Mouse (Mus musculus) heart, embryonic 12.5 days (tissue): ENCODE results near the gene Sapcd2. TPM values are rescaled to one million over a fixed set of nuclear protein-coding genes. Genes with fewer than 3 reads are reported as not detected.
A peak's percentile ranks its signal among the peaks of the same experiment; 100 is the strongest.

Experiments used
- ATAC-seq: fragments of 200-750 bp; cut with Nextera tagmentation; 2 replicates; pipeline ENCODE4 v1.8.0; 2017; ENCODE audit warnings: moderate TSS enrichment, moderate library complexity; ENCODE audit not compliant: insufficient number of reproducible peaks, low FRiP score
- H3K27ac ChIP-seq: fragments of 300-500 bp; sonication (generic); 2 replicates; pipeline ENCODE4 v1.5.1; 2016; ENCODE audit warnings: mild to moderate bottlenecking, moderate library complexity; ENCODE audit not compliant: poor library complexity, severe bottlenecking
- H3K27me3 ChIP-seq: fragments of 300-500 bp; sonication (generic); replicated peaks from 2 replicates; pipeline ENCODE4 v1.6.1; 2016; ENCODE audit warnings: mild to moderate bottlenecking, moderate library complexity
- H3K36me3 ChIP-seq: fragments of 300-500 bp; sonication (generic); 2 replicates; pipeline ENCODE4 v1.6.1; 2016; ENCODE audit warnings: mild to moderate bottlenecking, moderate library complexity
- H3K4me1 ChIP-seq: fragments of 300-500 bp; sonication (generic); replicated peaks from 2 replicates; pipeline ENCODE4 v1.6.1; 2016; ENCODE audit warnings: mild to moderate bottlenecking
- H3K4me2 ChIP-seq: fragments of 300-500 bp; sonication (generic); 2 replicates; pipeline ENCODE4 v1.6.1; 2016; ENCODE audit warnings: mild to moderate bottlenecking, moderate library complexity
- H3K4me3 ChIP-seq: fragments of 300-500 bp; sonication (generic); 2 replicates; pipeline ENCODE4 v1.5.1; 2016; ENCODE audit warnings: mild to moderate bottlenecking
- H3K9ac ChIP-seq: fragments of 300-500 bp; sonication (generic); 2 replicates; pipeline ENCODE4 v1.6.1; 2016; ENCODE audit warnings: mild to moderate bottlenecking, moderate library complexity
- H3K9me3 ChIP-seq: fragments of 300-500 bp; sonication (generic); replicated peaks from 2 replicates; pipeline ENCODE4 v1.6.1; 2016; ENCODE audit warnings: mild to moderate bottlenecking, moderate library complexity
- WGBS: fragments of 180-500 bp; shearing (Covaris S2); methylation state at CpG from one replicate; pipeline ENCODE4 v1.1.7; 2016; 5-methylcytosine and 5-hydroxymethylcytosine counted together
- polyA plus RNA-seq: library from polyadenylated mRNA; unstranded; fragments of >200 nt; fragmentation: Nextera tagmentation; extraction: Ambion mirVana; gene quantifications from 2 replicates; pipeline ENCODE4 v1.2.1, GENCODE M21; 2016

Sapcd2 gene
- polyA plus RNA-seq, 1 experiment from 2014 or later = 20.0 TPM

DNA sequence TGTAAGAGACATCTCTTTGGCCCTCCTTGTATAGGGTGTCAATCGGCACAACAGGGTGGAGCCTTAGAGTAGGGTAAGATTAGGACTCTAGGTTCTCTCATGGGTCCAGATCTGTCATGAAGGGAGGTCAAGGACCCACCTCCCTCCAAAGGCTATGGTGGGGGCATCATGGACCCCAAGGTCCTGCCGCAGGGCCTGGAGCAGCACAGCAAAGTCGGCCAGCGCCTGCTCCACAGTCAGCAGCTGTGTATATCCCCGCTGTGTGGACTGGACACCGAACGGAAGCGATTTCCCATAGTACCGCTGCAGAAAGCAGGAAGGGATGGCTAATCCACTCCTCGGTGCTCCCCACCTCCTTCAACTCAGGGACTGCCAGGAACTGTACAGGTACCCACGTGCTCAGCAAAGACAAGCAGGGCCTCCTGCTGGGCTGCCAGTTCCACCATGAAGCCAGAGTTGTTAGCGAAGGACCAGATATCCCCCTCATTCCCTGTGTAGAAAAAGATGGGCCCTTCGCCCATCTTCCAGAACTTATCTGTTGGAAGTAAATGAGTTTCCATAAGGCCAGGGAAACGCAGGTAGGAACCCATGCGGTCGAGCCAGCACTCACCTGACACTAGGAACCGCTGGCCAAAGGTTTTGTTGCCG lies 16.6 kb upstream of the Sapcd2 start:
- ATAC-seq = no peak
- Histone ChIP-seq H3K9me3 (no peaks in the 10 kb centered on the region), H3K4me2 (peak overlapping the region; percentile 81), H3K27me3 (no peaks in the 10 kb centered on the region), H3K36me3 (peaks cover 32% of the 10 kb centered on the region), H3K4me1 (peaks cover 14% of the 10 kb centered on the region), H3K4me3 (peak overlapping the region; percentile 57), H3K27ac (no peak overlapping the region), H3K9ac (peak overlapping the region; percentile 70; the same call in 1 of the 2 replicates)
- WGBS = 30% methylated on average over 18 of the region's 18 CpGs

GRCm38 (mm10) chr2:25356208-25357079 lies 15.7 kb upstream of the Sapcd2 start, which contains the start of gene Dpp7:
Gene Dpp7 (minus strand): TSS chr2:25356359.
- Histone ChIP-seq H3K9me3 (no peaks in the 10 kb centered on the region), H3K4me3 (peak within 1 kb of the TSS; percentile 57), H3K27ac (no peak within 1 kb of the TSS), H3K4me1 (peaks cover 14% of the 10 kb centered on the region), H3K4me2 (peak within 1 kb of the TSS; percentile 81), H3K27me3 (no peaks in the 10 kb centered on the region), H3K36me3 (peaks cover 22% of the 10 kb centered on the region), H3K9ac (peak within 1 kb of the TSS; percentile 70)
- WGBS = 6% methylated on average over 13 of the region's 13 CpGs
- peak; percentile 87 for ATAC-seq

DNA sequence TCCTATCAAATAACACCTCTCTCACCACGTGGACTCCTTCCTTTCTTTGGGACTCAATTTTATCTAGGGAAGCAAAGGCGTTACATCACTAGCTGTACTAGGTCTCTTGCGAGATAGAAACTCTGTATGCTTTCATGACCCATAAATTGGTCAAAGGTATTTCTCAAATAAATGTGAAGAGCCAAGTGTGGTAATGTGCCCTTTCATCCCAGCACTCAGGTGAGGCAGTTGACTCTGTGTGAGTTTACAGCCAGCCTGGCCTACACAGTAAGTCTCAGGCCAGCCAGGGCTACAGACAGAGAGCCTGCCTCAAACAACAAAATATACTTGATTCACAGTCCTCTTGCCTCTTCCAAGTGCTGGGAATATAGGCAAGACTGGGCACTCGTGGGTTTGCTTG lies 12.3 kb upstream of the Sapcd2 start:
- Histone ChIP-seq H3K4me3 (no peak overlapping the region), H3K27ac (no peak overlapping the region), H3K36me3 (0 out of 2 replicates have a peak, but pooled peaks cover 6% of the 10 kb centered on the region), H3K27me3 (peaks cover 27% of the 10 kb centered on the region), H3K4me2 (no peak overlapping the region), H3K9ac (no peak overlapping the region), H3K4me1 (peaks cover 14% of the 10 kb centered on the region), H3K9me3 (no peaks in the 10 kb centered on the region)
- 67% methylated on average over 4 of the region's 4 CpGs for WGBS
- no peak for ATAC-seq

DNA sequence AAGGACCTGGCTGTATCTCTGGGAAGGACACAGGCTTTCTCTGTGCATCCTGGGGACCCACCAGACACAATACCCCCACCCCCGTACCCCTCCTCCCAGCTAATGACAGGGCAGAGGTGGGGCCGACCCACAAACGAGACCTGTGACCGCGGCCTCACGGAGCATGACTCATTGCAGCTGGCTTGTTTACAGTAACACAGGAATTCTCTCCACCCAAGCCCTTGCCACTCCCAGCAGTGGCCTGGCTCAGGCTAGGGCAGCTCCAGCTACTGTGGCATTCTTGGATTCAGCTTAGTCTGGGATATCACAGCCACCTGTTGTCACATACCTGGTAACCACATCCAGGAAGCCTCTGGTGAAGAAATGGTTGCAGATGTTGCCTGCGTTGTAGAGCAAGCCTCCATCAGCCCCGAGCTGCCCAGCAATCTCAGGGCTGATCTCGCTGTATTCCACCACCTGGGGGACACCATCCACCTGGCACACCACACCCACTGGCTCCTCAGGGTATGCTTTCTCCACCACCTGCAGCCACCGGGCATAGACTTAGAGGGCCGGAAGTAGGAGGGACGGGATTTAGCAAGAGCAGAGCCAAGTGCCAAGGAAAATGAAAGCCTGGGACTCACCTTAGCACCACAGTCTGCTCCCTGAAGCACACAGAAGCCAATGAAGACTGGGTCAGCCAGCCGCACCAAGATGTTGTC lies 8.5 kb upstream of the Sapcd2 start:
- H3K27me3 ChIP-seq = peaks cover 35% of the 10 kb centered on the region

DNA sequence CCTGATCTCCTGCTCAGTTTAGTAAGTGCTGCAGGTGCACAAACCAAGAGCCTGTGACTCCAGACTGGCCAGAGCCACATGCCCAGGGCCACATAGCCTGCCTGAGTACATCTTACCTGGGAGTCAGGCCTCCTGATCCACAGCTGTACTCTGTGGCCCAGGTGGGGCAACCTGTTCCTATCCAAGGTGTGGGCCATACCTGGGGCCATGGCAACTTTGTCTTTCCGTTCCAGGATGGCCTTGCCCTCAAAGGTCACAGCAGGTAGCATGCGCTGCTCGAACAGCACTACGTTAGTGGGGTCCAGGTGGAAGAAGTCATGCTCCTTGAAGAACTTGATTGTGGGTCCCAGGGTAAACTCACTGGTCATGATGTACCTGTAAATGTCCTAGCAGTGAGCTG lies 7.8 kb upstream of the Sapcd2 start:
- 86% methylated on average over 4 of the region's 4 CpGs for WGBS
- Histone ChIP-seq H3K4me1 (peaks cover 4% of the 10 kb centered on the region; the same call in 1 of the 2 replicates), H3K4me3 (peak overlapping the region; percentile 67; the same call in 1 of the 2 replicates), H3K9me3 (no peaks in the 10 kb centered on the region), H3K4me2 (peak overlapping the region; percentile 99; the same call in 1 of the 2 replicates), H3K27me3 (peaks cover 39% of the 10 kb centered on the region), H3K36me3 (0 out of 2 replicates have a peak, but pooled peaks cover 6% of the 10 kb centered on the region), H3K9ac (no peak overlapping the region), H3K27ac (no peak overlapping the region)
- ATAC-seq = 0 out of 2 replicates have a peak, but pooled peaks have one; percentile 3

More for the DNA sequence above, 8.5 kb upstream of the Sapcd2 start:
- Histone ChIP-seq H3K4me3 (no peak overlapping the region), H3K27ac (no peak overlapping the region), H3K4me2 (no peak overlapping the region), H3K9me3 (no peaks in the 10 kb centered on the region), H3K4me1 (peaks cover 4% of the 10 kb centered on the region; the same call in 1 of the 2 replicates), H3K9ac (no peak overlapping the region), H3K36me3 (0 out of 2 replicates have a peak, but pooled peaks cover 6% of the 10 kb centered on the region)
- ATAC-seq = no peak
- WGBS = 58% methylated on average over 13 of the region's 13 CpGs

DNA sequence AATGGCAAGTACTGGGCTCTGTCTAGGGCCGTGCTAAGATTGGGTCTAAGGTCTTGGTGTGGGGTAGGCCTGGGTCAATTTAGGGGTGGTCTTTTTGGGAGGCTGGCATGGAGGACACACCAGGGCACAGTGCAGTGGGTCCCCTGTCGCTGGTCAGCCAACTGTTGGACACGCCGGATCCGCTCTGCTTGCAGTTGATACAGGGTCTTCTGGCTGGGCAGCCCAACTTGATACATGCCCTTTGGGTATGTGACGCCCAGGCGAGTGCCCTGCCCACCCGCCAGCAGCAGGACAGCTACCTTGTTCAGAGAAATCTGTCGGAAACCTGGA lies 7.4 kb upstream of the Sapcd2 start:
- H3K4me2 ChIP-seq = peak overlapping the region; percentile 99
- H3K27me3 ChIP-seq = peaks cover 40% of the 10 kb centered on the region
- peak overlapping the region; percentile 77 for H3K9ac ChIP-seq
- H3K9me3 ChIP-seq = no peaks in the 10 kb centered on the region
- H3K27ac ChIP-seq = no peak overlapping the region
- peaks cover 4% of the 10 kb centered on the region; the same call in 1 of the 2 replicates for H3K4me1 ChIP-seq
- 26% methylated on average over 9 of the region's 9 CpGs for WGBS
- ATAC-seq = 0 out of 2 replicates have a peak, but pooled peaks have one; percentile 3
- H3K4me3 ChIP-seq = peak overlapping the region; percentile 67
- H3K36me3 ChIP-seq = 0 out of 2 replicates have a peak, but pooled peaks cover 6% of the 10 kb centered on the region

GRCm38 (mm10) chr2:25365091-25365761 lies 6.9 kb upstream of the Sapcd2 start, which contains the start of gene Uap1l1:
Gene Uap1l1 (minus strand): TSS chr2:25365682.
- Histone ChIP-seq H3K27me3 (peaks cover 44% of the 10 kb centered on the region), H3K27ac (no peak within 1 kb of the TSS)
- under 1% methylated on average over 46 of the region's 54 CpGs for WGBS

DNA sequence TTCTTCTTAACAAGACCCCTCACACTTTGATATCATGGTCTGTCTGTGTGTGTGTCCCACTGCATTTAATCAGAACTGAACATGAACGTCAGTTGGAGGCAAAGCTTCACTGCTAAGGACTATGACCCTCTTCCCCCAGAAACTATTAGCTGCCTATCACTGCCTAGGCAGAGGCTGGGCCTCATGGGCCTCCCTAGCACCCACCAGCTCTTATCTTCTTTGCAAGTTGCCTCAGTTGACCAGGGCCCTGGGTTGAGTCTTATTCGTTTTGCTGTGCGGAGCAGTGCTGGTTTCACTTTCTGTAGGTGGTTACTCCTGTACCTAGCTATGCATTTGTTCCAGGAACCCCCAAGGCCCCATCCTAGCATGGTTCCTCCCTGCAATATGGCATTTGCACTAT lies 2.1 kb upstream of the Sapcd2 start:
- H3K36me3 ChIP-seq = no peaks in the 10 kb centered on the region
- 71% methylated on average over 3 of the region's 3 CpGs for WGBS
- no peak overlapping the region for H3K4me2 ChIP-seq
- H3K4me1 ChIP-seq = peaks cover 27% of the 10 kb centered on the region
- peaks cover 30% of the 10 kb centered on the region for H3K27me3 ChIP-seq
- no peak for ATAC-seq
- no peak overlapping the region for H3K9ac ChIP-seq
- H3K9me3 ChIP-seq = no peaks in the 10 kb centered on the region
- H3K4me3 ChIP-seq = no peak overlapping the region
- no peak overlapping the region for H3K27ac ChIP-seq

More at GRCm38 (mm10) chr2:25365091-25365761, 6.9 kb upstream of the Sapcd2 start, which contains the start of gene Uap1l1:
- no peaks in the 10 kb centered on the region for H3K9me3 ChIP-seq
- H3K4me1 ChIP-seq = peaks cover 4% of the 10 kb centered on the region; the same call in 1 of the 2 replicates
- H3K4me3 ChIP-seq = peak within 1 kb of the TSS; percentile 67
- H3K4me2 ChIP-seq = peak within 1 kb of the TSS; percentile 99
- ATAC-seq = peak; percentile 84
- 0 out of 2 replicates have a peak, but pooled peaks cover 6% of the 10 kb centered on the region for H3K36me3 ChIP-seq
- peak within 1 kb of the TSS; percentile 77 for H3K9ac ChIP-seq

DNA sequence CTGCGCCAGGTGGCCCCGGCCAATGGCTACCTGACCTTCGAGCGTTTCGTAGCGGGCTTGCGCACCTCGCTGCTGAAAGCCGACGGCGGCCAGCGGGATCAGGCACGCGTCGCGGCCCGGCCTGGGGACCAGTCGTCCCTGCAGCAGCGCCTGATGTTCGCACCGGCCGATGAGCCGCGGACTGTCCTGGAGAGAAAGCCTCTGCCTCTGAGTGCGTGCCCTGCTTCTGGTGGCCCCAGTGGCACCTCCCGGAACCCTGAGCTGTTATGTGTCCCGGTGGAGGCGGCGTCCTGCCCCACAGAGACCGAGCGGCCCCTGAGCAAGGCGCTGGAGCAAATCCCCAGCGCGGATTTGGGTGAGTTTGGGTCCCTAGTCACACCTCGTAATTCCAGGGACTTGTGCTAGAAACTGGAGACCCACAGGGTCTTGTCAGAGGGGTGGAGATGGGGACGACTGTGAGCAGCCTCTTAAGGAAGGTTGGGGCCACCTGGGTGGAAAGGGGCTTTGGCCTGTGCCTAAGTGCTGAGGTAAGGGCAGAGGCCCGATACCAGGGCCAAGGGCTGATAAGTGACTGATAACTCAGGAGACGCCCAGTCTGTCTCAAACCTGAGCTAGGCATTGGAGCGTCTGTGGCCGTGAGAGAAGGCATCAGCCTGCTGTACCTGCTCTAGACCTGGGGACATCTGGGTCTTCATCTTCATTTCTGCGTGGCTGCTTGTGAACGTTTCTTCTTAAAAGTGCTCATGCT lies 697 bp downstream of the Sapcd2 start:
- H3K27ac ChIP-seq = no peak overlapping the region
- WGBS = 2% methylated on average over 42 of the region's 42 CpGs

More for the DNA sequence above, 697 bp downstream of the Sapcd2 start:
- Histone ChIP-seq H3K9me3 (no peaks in the 10 kb centered on the region), H3K4me2 (peak overlapping the region; percentile 92), H3K9ac (peak overlapping the region; percentile 69), H3K27me3 (peaks cover 23% of the 10 kb centered on the region), H3K4me3 (peak overlapping the region; percentile 58), H3K36me3 (peaks cover 21% of the 10 kb centered on the region), H3K4me1 (peaks cover 23% of the 10 kb centered on the region)
- 0 out of 2 replicates have a peak, but pooled peaks have one; percentile 5 for ATAC-seq
